Mouse (Mus musculus): ENCODE results near the gene Prkch. TPM values are rescaled to one million over a fixed set of nuclear protein-coding genes. Genes with fewer than 3 reads are reported as not detected.
A peak's percentile ranks its signal among the peaks of the same experiment; 100 is the strongest.

The Prkch gene
- polyA plus RNA-seq, 1 experiment from 2014 or later: 9.0 TPM

GRCm38 (mm10) chr12:73693347-73693746 lies 108.8 kb downstream of the Prkch start:
- H3K27me3 ChIP-seq: no peaks in the 10 kb centered on the region
- H3K9me3 ChIP-seq: no peaks in the 10 kb centered on the region
- no peaks in the 10 kb centered on the region for H3K36me3 ChIP-seq
- 26% methylated on average over 4 of the region's 4 CpGs for WGBS
- H3K4me2 ChIP-seq (replicated peaks): no peak overlapping the region
- H3K27ac ChIP-seq: no peak overlapping the region
- no peak overlapping the region for H3K9ac ChIP-seq
- H3K4me1 ChIP-seq: 0 out of 2 replicates have a peak, but pooled peaks cover under 1% of the 10 kb centered on the region
- peak; percentile 73 for ATAC-seq (ENCODE audit: low FRiP score, low read depth)
- no peak overlapping the region for H3K4me3 ChIP-seq

- H3K4me2 ChIP-seq (replicated peaks): no peak overlapping the region
- H3K9me3 ChIP-seq: no peaks in the 10 kb centered on the region
- H3K4me3 ChIP-seq: no peak overlapping the region
- H3K27ac ChIP-seq: no peak overlapping the region
- no peak overlapping the region for H3K9ac ChIP-seq
- 71% methylated on average over 13 of the region's 13 CpGs for WGBS
- H3K27me3 ChIP-seq: no peaks in the 10 kb centered on the region
- H3K36me3 ChIP-seq: no peaks in the 10 kb centered on the region
- peaks cover 14% of the 10 kb centered on the region; the same call in 1 of the 2 replicates for H3K4me1 ChIP-seq
- no peak for ATAC-seq (ENCODE audit: low FRiP score, low read depth)
These were observed 110.1 kb downstream of the Prkch start for GRCm38 (mm10) chr12:73694690-73695089.

- Histone ChIP-seq H3K4me1 (peaks cover 16% of the 10 kb centered on the region; the same call in 1 of the 2 replicates), H3K9me3 (no peaks in the 10 kb centered on the region), H3K4me2 (replicated peaks) (no peak overlapping the region), H3K27ac (no peak overlapping the region), H3K9ac (no peak overlapping the region), H3K27me3 (no peaks in the 10 kb centered on the region), H3K36me3 (no peaks in the 10 kb centered on the region), H3K4me3 (no peak overlapping the region)
- ATAC-seq (ENCODE audit: low FRiP score, low read depth): no peak
- 78% methylated on average over 16 of the region's 16 CpGs for WGBS
These were observed 110.5 kb downstream of the Prkch start for GRCm38 (mm10) chr12:73695110-73695509.

GRCm38 (mm10) chr12:73696084-73696483 lies 111.5 kb downstream of the Prkch start:
- WGBS: 73% methylated on average over 4 of the region's 4 CpGs
- Histone ChIP-seq H3K36me3 (no peaks in the 10 kb centered on the region), H3K9me3 (no peaks in the 10 kb centered on the region), H3K9ac (no peak overlapping the region), H3K4me3 (no peak overlapping the region), H3K27ac (no peak overlapping the region), H3K4me1 (peaks cover 26% of the 10 kb centered on the region), H3K27me3 (0 out of 2 replicates have a peak, but pooled peaks cover 5% of the 10 kb centered on the region), H3K4me2 (replicated peaks) (no peak overlapping the region)
- ATAC-seq (ENCODE audit: low FRiP score, low read depth): no peak

- Histone ChIP-seq H3K9ac (no peak overlapping the region), H3K4me2 (replicated peaks) (no peak overlapping the region), H3K27ac (no peak overlapping the region), H3K9me3 (no peaks in the 10 kb centered on the region), H3K4me1 (peaks cover 29% of the 10 kb centered on the region), H3K36me3 (no peaks in the 10 kb centered on the region), H3K4me3 (no peak overlapping the region), H3K27me3 (0 out of 2 replicates have a peak, but pooled peaks cover 5% of the 10 kb centered on the region)
- 84% methylated on average over 4 of the region's 4 CpGs for WGBS
- no peak for ATAC-seq (ENCODE audit: low FRiP score, low read depth)
These were observed 112.3 kb downstream of the Prkch start for GRCm38 (mm10) chr12:73696946-73697345.

- no peak for ATAC-seq (ENCODE audit: low FRiP score, low read depth)
These were observed 113.8 kb downstream of the Prkch start for GRCm38 (mm10) chr12:73698436-73698835.

GRCm38 (mm10) chr12:73698841-73699240 lies 114.2 kb downstream of the Prkch start:
- H3K36me3 ChIP-seq: no peaks in the 10 kb centered on the region
- peaks cover 29% of the 10 kb centered on the region for H3K4me1 ChIP-seq
- no peak for ATAC-seq (ENCODE audit: low FRiP score, low read depth)
- H3K4me2 ChIP-seq (replicated peaks): no peak overlapping the region
- no peak overlapping the region for H3K27ac ChIP-seq
- WGBS: 46% methylated on average over 8 of the region's 8 CpGs
- H3K9me3 ChIP-seq: no peaks in the 10 kb centered on the region
- 0 out of 2 replicates have a peak, but pooled peaks cover 5% of the 10 kb centered on the region for H3K27me3 ChIP-seq
- no peak overlapping the region for H3K4me3 ChIP-seq
- H3K9ac ChIP-seq: 0 out of 2 replicates have a peak overlapping the region, but pooled peaks have one; percentile 19

More at GRCm38 (mm10) chr12:73698436-73698835, 113.8 kb downstream of the Prkch start:
- Histone ChIP-seq H3K4me2 (replicated peaks) (no peak overlapping the region), H3K27me3 (0 out of 2 replicates have a peak, but pooled peaks cover 5% of the 10 kb centered on the region), H3K36me3 (no peaks in the 10 kb centered on the region), H3K9ac (no peak overlapping the region), H3K4me1 (peaks cover 29% of the 10 kb centered on the region), H3K27ac (no peak overlapping the region), H3K9me3 (no peaks in the 10 kb centered on the region), H3K4me3 (no peak overlapping the region)
- 78% methylated on average over 5 of the region's 5 CpGs for WGBS

GRCm38 (mm10) chr12:73699471-73700186 lies 115.0 kb downstream of the Prkch start:
- 57% methylated on average over 17 of the region's 17 CpGs for WGBS
- no peak overlapping the region for H3K9ac ChIP-seq
- 0 out of 2 replicates have a peak, but pooled peaks cover 5% of the 10 kb centered on the region for H3K27me3 ChIP-seq
- H3K9me3 ChIP-seq: no peaks in the 10 kb centered on the region
- no peaks in the 10 kb centered on the region for H3K36me3 ChIP-seq
- H3K4me1 ChIP-seq: peaks cover 29% of the 10 kb centered on the region
- ATAC-seq (ENCODE audit: low FRiP score, low read depth): no peak
- no peak overlapping the region for H3K27ac ChIP-seq
- H3K4me3 ChIP-seq: no peak overlapping the region
- H3K4me2 ChIP-seq (replicated peaks): no peak overlapping the region

- no peak overlapping the region for H3K9ac ChIP-seq
- H3K27me3 ChIP-seq: 0 out of 2 replicates have a peak, but pooled peaks cover 5% of the 10 kb centered on the region
- H3K9me3 ChIP-seq: no peaks in the 10 kb centered on the region
- WGBS: 58% methylated on average over 6 of the region's 6 CpGs
- H3K27ac ChIP-seq: no peak overlapping the region
- H3K4me1 ChIP-seq: peaks cover 29% of the 10 kb centered on the region
- no peaks in the 10 kb centered on the region for H3K36me3 ChIP-seq
- ATAC-seq (ENCODE audit: low FRiP score, low read depth): no peak
- no peak overlapping the region for H3K4me3 ChIP-seq
- no peak overlapping the region for H3K4me2 ChIP-seq (replicated peaks)
These were observed 116.0 kb downstream of the Prkch start for GRCm38 (mm10) chr12:73700544-73701069.

- no peaks in the 10 kb centered on the region for H3K36me3 ChIP-seq
- no peak overlapping the region for H3K27ac ChIP-seq
- H3K9me3 ChIP-seq: no peaks in the 10 kb centered on the region
- peaks cover 29% of the 10 kb centered on the region for H3K4me1 ChIP-seq
- ATAC-seq (ENCODE audit: low FRiP score, low read depth): no peak
- H3K9ac ChIP-seq: no peak overlapping the region
- 86% methylated on average over 3 of the region's 3 CpGs for WGBS
- H3K4me3 ChIP-seq: no peak overlapping the region
- H3K27me3 ChIP-seq: 0 out of 2 replicates have a peak, but pooled peaks cover 5% of the 10 kb centered on the region
- no peak overlapping the region for H3K4me2 ChIP-seq (replicated peaks)
These were observed 117.4 kb downstream of the Prkch start for GRCm38 (mm10) chr12:73701999-73702398.

- Histone ChIP-seq H3K4me2 (replicated peaks) (no peak overlapping the region), H3K36me3 (no peaks in the 10 kb centered on the region), H3K27me3 (0 out of 2 replicates have a peak, but pooled peaks cover 5% of the 10 kb centered on the region), H3K4me1 (peaks cover 28% of the 10 kb centered on the region), H3K27ac (no peak overlapping the region), H3K4me3 (no peak overlapping the region), H3K9ac (no peak overlapping the region), H3K9me3 (no peaks in the 10 kb centered on the region)
- 87% methylated on average over 3 of the region's 3 CpGs for WGBS
- no peak for ATAC-seq (ENCODE audit: low FRiP score, low read depth)
These were observed 119.8 kb downstream of the Prkch start for GRCm38 (mm10) chr12:73704382-73704781.

GRCm38 (mm10) chr12:73705097-73705690 lies 120.6 kb downstream of the Prkch start:
- Histone ChIP-seq H3K4me3 (no peak overlapping the region), H3K27ac (no peak overlapping the region), H3K4me2 (replicated peaks) (peak overlapping the region; percentile 21), H3K9ac (no peak overlapping the region), H3K4me1 (peaks cover 22% of the 10 kb centered on the region), H3K27me3 (0 out of 2 replicates have a peak, but pooled peaks cover 9% of the 10 kb centered on the region), H3K9me3 (no peaks in the 10 kb centered on the region), H3K36me3 (no peaks in the 10 kb centered on the region)
- 22% methylated on average over 7 of the region's 7 CpGs for WGBS
- no peak for ATAC-seq (ENCODE audit: low FRiP score, low read depth)
